Mouse (Mus musculus): ENCODE measurements at regions not wholly inside any gene's neighbourhood (a gene's known extent, or its start where the extent isn't known, plus 50 kb on each side); places are given as distances from the start of the nearest gene placed in this dataset.

GRCm38 (mm10) chr13:7691232-7691631 is 511.4 kb upstream of the Adarb2 start:
- DNase-seq = no peak

GRCm38 (mm10) chr13:7697647-7698365 is 504.9 kb upstream of the Adarb2 start:
- no peak for DNase-seq

GRCm38 (mm10) chr13:7721558-7721957 is 481.1 kb upstream of the Adarb2 start:
- DNase-seq = no peak

- DNase-seq = no peak
Measured at GRCm38 (mm10) chr13:7749688-7750087, 453.0 kb upstream of the Adarb2 start.

- no peak for DNase-seq
Measured at GRCm38 (mm10) chr13:7785252-7785651, 417.4 kb upstream of the Adarb2 start.

GRCm38 (mm10) chr13:7790069-7790468 is 412.6 kb upstream of the Adarb2 start:
- peak; percentile 6 for DNase-seq
